Mouse (Mus musculus) heart, embryonic 13.5 days (tissue): Measurements from ENCODE around the gene Tbrg4. TPM values are rescaled to one million over a fixed set of nuclear protein-coding genes. Genes with fewer than 3 reads are reported as not detected.
"Not testable (repeated sequence)": the region's sequence is repeated elsewhere in the genome, so short reads cannot be mapped to it uniquely, and the experiment has no call there.

Experiments used
- ATAC-seq: fragments of 200-750 bp; cut with Nextera tagmentation; 2 replicates; pipeline ENCODE4 v1.8.0; 2017; ENCODE audit warnings: moderate TSS enrichment; ENCODE audit not compliant: insufficient number of reproducible peaks, low FRiP score, low TSS enrichment; ENCODE audit errors: extremely low read depth
- H3K27ac ChIP-seq: fragments of 300-500 bp; sonication (generic); replicated peaks from 2 replicates; pipeline ENCODE4 v1.5.1; 2015; ENCODE audit warnings: moderate library complexity, mild to moderate bottlenecking, inconsistent platforms
- H3K27me3 ChIP-seq: fragments of 300-500 bp; sonication (generic); replicated peaks from 2 replicates; pipeline ENCODE4 v1.6.1; 2015; ENCODE audit warnings: mild to moderate bottlenecking, inconsistent platforms
- H3K36me3 ChIP-seq: fragments of 300-500 bp; sonication (generic); 2 replicates; pipeline ENCODE4 v1.6.1; 2015; ENCODE audit warnings: mild to moderate bottlenecking, inconsistent platforms
- H3K4me1 ChIP-seq: fragments of 300-500 bp; sonication (generic); 2 replicates; pipeline ENCODE4 v1.6.1; 2015; ENCODE audit warnings: inconsistent platforms
- H3K4me2 ChIP-seq: fragments of 300-500 bp; sonication (generic); 2 replicates; pipeline ENCODE4 v1.6.1; 2015; ENCODE audit warnings: inconsistent platforms, mild to moderate bottlenecking, moderate library complexity
- H3K4me3 ChIP-seq: fragments of 300-500 bp; sonication (generic); 2 replicates; pipeline ENCODE4 v1.5.1; 2015; ENCODE audit warnings: moderate library complexity, mild to moderate bottlenecking, inconsistent platforms
- H3K9ac ChIP-seq: fragments of 300-500 bp; sonication (generic); 2 replicates; pipeline ENCODE4 v1.6.1; 2015; ENCODE audit warnings: inconsistent platforms, mild to moderate bottlenecking, moderate library complexity
- H3K9me3 ChIP-seq: fragments of 300-500 bp; sonication (generic); 2 replicates; pipeline ENCODE4 v1.6.1; 2016; ENCODE audit warnings: inconsistent platforms
- WGBS: fragments of 180-500 bp; shearing (Covaris S2); methylation state at CpG from one replicate; pipeline ENCODE4 v1.1.7; 2015; ENCODE audit warnings: mixed read lengths; 5-methylcytosine and 5-hydroxymethylcytosine counted together
- polyA plus RNA-seq: library from polyadenylated mRNA; unstranded; fragments of >200 nt; fragmentation: Nextera tagmentation; extraction: Ambion mirVana; gene quantifications from 2 replicates; pipeline ENCODE4 v1.2.1, GENCODE M21; 2015

Gene Tbrg4
- 42.9 and 43.0 TPM in 2 replicates for polyA plus RNA-seq

GRCm38 (mm10) chr11:6625478-6626387, at the start of gene Tbrg4:
TSS of gene Tbrg4 (minus strand) at chr11:6626067.
- Histone ChIP-seq H3K36me3 (peaks cover 40% of the 10 kb centered on the region), H3K9me3 (no peaks in the 10 kb centered on the region), H3K4me3 (peak within 1 kb of the TSS; percentile 85), H3K4me1 (peaks cover 32% of the 10 kb centered on the region), H3K27ac (peak within 1 kb of the TSS; percentile 91), H3K4me2 (peak within 1 kb of the TSS; percentile 94), H3K9ac (peak within 1 kb of the TSS; percentile 90), H3K27me3 (no peaks in the 10 kb centered on the region)
- peak; percentile 92 for ATAC-seq
- WGBS = under 1% methylated on average over 66 of the region's 66 CpGs

- Histone ChIP-seq H3K4me3 (no peak overlapping the region), H3K9ac (no peak overlapping the region), H3K4me2 (no peak overlapping the region), H3K36me3 (no peaks in the 10 kb centered on the region), H3K27me3 (peaks cover 6% of the 10 kb centered on the region; the same call in 1 of the 2 replicates), H3K9me3 (no peaks in the 10 kb centered on the region), H3K4me1 (peaks cover 8% of the 10 kb centered on the region), H3K27ac (no peak overlapping the region)
- ATAC-seq = no peak
- WGBS = 53% methylated on average over 7 of the region's 7 CpGs
Measured at GRCm38 (mm10) chr11:6675402-6675801, 49.5 kb upstream of the Tbrg4 start.

GRCm38 (mm10) chr11:6674701-6675100, 48.8 kb upstream of the Tbrg4 start:
- no peak for ATAC-seq
- no peak overlapping the region for H3K9ac ChIP-seq
- H3K27me3 ChIP-seq = peaks cover 6% of the 10 kb centered on the region; the same call in 1 of the 2 replicates
- WGBS = 76% methylated on average over 9 of the region's 9 CpGs
- H3K9me3 ChIP-seq = no peaks in the 10 kb centered on the region
- H3K27ac ChIP-seq = no peak overlapping the region
- H3K4me1 ChIP-seq = 0 out of 2 replicates have a peak, but pooled peaks cover under 1% of the 10 kb centered on the region
- no peak overlapping the region for H3K4me2 ChIP-seq
- no peaks in the 10 kb centered on the region for H3K36me3 ChIP-seq
- no peak overlapping the region for H3K4me3 ChIP-seq

- ATAC-seq = no peak
- H3K4me1 ChIP-seq = no peaks in the 10 kb centered on the region
- no peak overlapping the region for H3K4me2 ChIP-seq
- no peak overlapping the region for H3K9ac ChIP-seq
- no peaks in the 10 kb centered on the region; the same call in 1 of the 2 replicates for H3K9me3 ChIP-seq
- H3K27ac ChIP-seq = no peak overlapping the region
- WGBS = 80% methylated on average over 4 of the region's 4 CpGs
- H3K36me3 ChIP-seq = no peaks in the 10 kb centered on the region
- no peak overlapping the region for H3K4me3 ChIP-seq
- H3K27me3 ChIP-seq = no peaks in the 10 kb centered on the region
Measured at GRCm38 (mm10) chr11:6670826-6671225, 45.0 kb upstream of the Tbrg4 start.

- WGBS = 31% methylated on average over 2 of the region's 2 CpGs
- H3K9ac ChIP-seq = no peak overlapping the region
- ATAC-seq = no peak
- H3K4me2 ChIP-seq = no peak overlapping the region
- no peak overlapping the region for H3K4me3 ChIP-seq
- no peaks in the 10 kb centered on the region for H3K27me3 ChIP-seq
- H3K9me3 ChIP-seq = no peaks in the 10 kb centered on the region; the same call in 1 of the 2 replicates
- H3K27ac ChIP-seq = no peak overlapping the region
- H3K36me3 ChIP-seq = no peaks in the 10 kb centered on the region
- H3K4me1 ChIP-seq = no peaks in the 10 kb centered on the region
Measured at GRCm38 (mm10) chr11:6670044-6670443, 44.2 kb upstream of the Tbrg4 start.

GRCm38 (mm10) chr11:6669041-6669440, 43.2 kb upstream of the Tbrg4 start:
- 50% methylated on average over 9 of the region's 9 CpGs for WGBS
- H3K4me1 ChIP-seq = no peaks in the 10 kb centered on the region
- H3K36me3 ChIP-seq = no peaks in the 10 kb centered on the region
- no peak overlapping the region for H3K9ac ChIP-seq
- no peak for ATAC-seq
- no peak overlapping the region for H3K4me2 ChIP-seq
- H3K27me3 ChIP-seq = no peaks in the 10 kb centered on the region
- no peak overlapping the region for H3K4me3 ChIP-seq
- H3K27ac ChIP-seq = no peak overlapping the region
- H3K9me3 ChIP-seq = no peaks in the 10 kb centered on the region; the same call in 1 of the 2 replicates

- Histone ChIP-seq H3K9ac (no peak overlapping the region), H3K9me3 (no peaks in the 10 kb centered on the region; the same call in 1 of the 2 replicates), H3K4me2 (no peak overlapping the region), H3K27me3 (no peaks in the 10 kb centered on the region), H3K4me3 (no peak overlapping the region), H3K4me1 (no peaks in the 10 kb centered on the region), H3K36me3 (no peaks in the 10 kb centered on the region), H3K27ac (no peak overlapping the region)
- no peak for ATAC-seq
- WGBS = 74% methylated on average over 2 of the region's 2 CpGs
Measured at GRCm38 (mm10) chr11:6666634-6667033, 40.8 kb upstream of the Tbrg4 start.

GRCm38 (mm10) chr11:6661206-6661605, 35.3 kb upstream of the Tbrg4 start:
- H3K4me1 ChIP-seq = peaks cover 4% of the 10 kb centered on the region; the same call in 1 of the 2 replicates

GRCm38 (mm10) chr11:6658271-6658670, 32.4 kb upstream of the Tbrg4 start, which contains the start of gene Ramp3:
TSS of gene Ramp3 (plus strand) at chr11:6658521.
- peak within 1 kb of the TSS; percentile 83 for H3K4me2 ChIP-seq
- peak within 1 kb of the TSS; percentile 53 for H3K4me3 ChIP-seq
- no peak within 1 kb of the TSS for H3K27ac ChIP-seq
- H3K4me1 ChIP-seq = peaks cover 4% of the 10 kb centered on the region; the same call in 1 of the 2 replicates
- ATAC-seq = no peak
- H3K9me3 ChIP-seq = no peaks in the 10 kb centered on the region
- peaks cover 56% of the 10 kb centered on the region for H3K27me3 ChIP-seq
- under 1% methylated on average over 18 of the region's 18 CpGs for WGBS
- no peaks in the 10 kb centered on the region for H3K36me3 ChIP-seq
- peak within 1 kb of the TSS; percentile 73 for H3K9ac ChIP-seq

More at GRCm38 (mm10) chr11:6661206-6661605, 35.3 kb upstream of the Tbrg4 start:
- Histone ChIP-seq H3K36me3 (no peaks in the 10 kb centered on the region), H3K9ac (no peak overlapping the region), H3K27ac (no peak overlapping the region), H3K9me3 (no peaks in the 10 kb centered on the region), H3K4me2 (no peak overlapping the region), H3K4me3 (no peak overlapping the region), H3K27me3 (peaks cover 34% of the 10 kb centered on the region)
- 71% methylated on average over 14 of the region's 14 CpGs for WGBS
- no peak for ATAC-seq

GRCm38 (mm10) chr11:6654903-6655302, 29.0 kb upstream of the Tbrg4 start:
- H3K9me3 ChIP-seq = no peaks in the 10 kb centered on the region
- no peak overlapping the region for H3K27ac ChIP-seq
- WGBS = 1% methylated on average over 2 of the region's 2 CpGs
- H3K36me3 ChIP-seq = no peaks in the 10 kb centered on the region
- H3K4me1 ChIP-seq = peaks cover 4% of the 10 kb centered on the region; the same call in 1 of the 2 replicates
- H3K27me3 ChIP-seq = peaks cover 52% of the 10 kb centered on the region
- no peak for ATAC-seq
- H3K9ac ChIP-seq = no peak overlapping the region
- H3K4me2 ChIP-seq = no peak overlapping the region
- no peak overlapping the region for H3K4me3 ChIP-seq

- H3K27ac ChIP-seq, H3K4me3 ChIP-seq, H3K9ac ChIP-seq, ATAC-seq, H3K4me1 ChIP-seq, H3K4me2 ChIP-seq, H3K9me3 ChIP-seq, H3K36me3 ChIP-seq: not testable (repeated sequence)
- H3K27me3 ChIP-seq = peaks cover 40% of the 10 kb centered on the region
- WGBS = 60% methylated on average over 3 of the region's 3 CpGs
Measured at GRCm38 (mm10) chr11:6652978-6653377, 27.1 kb upstream of the Tbrg4 start.
